Mouse (Mus musculus) erythroid progenitor cell, adult 5-6 weeks (primary cell): Measurements from ENCODE around the gene Aprt. TPM values are rescaled to one million over a fixed set of nuclear protein-coding genes. Genes with fewer than 3 reads are reported as not detected.

Experiments
- ATAC-seq: replicated peaks from 2 replicates; pipeline ENCODE4 v1.8.0; 2016; ENCODE audit warnings: moderate number of reproducible peaks, mild to moderate bottlenecking, moderate TSS enrichment, inconsistent platforms; ENCODE audit not compliant: poor library complexity, low FRiP score, severe bottlenecking
- total RNA-seq, 2 experiments: library from RNA; stranded (forward) in 1 of 2; stranded (reverse) in 1 of 2; fragments of 150-400 nt in 1 of 2; fragments of 186-747, 209-891 nt in 1 of 2; gene quantifications; 2 replicates each; pipeline versions ENCODE4 v1.2.3 to v1.2.4; 2015 to 2017; ENCODE audit warnings: low replicate concordance in 2 of 2

Gene Aprt
- 39.4 and 53.7 TPM in 2 replicates for total RNA-seq (2015; ENCODE audit: low replicate concordance)
- total RNA-seq (2017; ENCODE audit: low replicate concordance), result 12.3 and 15.5 TPM in 2 replicates

GRCm38 (mm10) chr8:122576648-122577022 is at the start of gene Aprt:
Aprt (minus strand) TSS chr8:122576909.
- peak; percentile 88 for ATAC-seq

GRCm38 (mm10) chr8:122625811-122626210 is 49.1 kb upstream of the Aprt start:
- ATAC-seq, result no peak

- ATAC-seq, result no peak
Measured at GRCm38 (mm10) chr8:122624653-122625052, 47.9 kb upstream of the Aprt start.

- ATAC-seq, result no peak
Measured at GRCm38 (mm10) chr8:122623844-122624642, 47.3 kb upstream of the Aprt start.

- ATAC-seq, result no peak
Measured at GRCm38 (mm10) chr8:122622727-122623126, 46.0 kb upstream of the Aprt start, which contains the start of gene Pabpn1l. Pabpn1l (minus strand) TSS chr8:122622739.

- ATAC-seq, result no peak
Measured at GRCm38 (mm10) chr8:122620446-122620845, 43.7 kb upstream of the Aprt start.

GRCm38 (mm10) chr8:122618660-122619378 is 42.1 kb upstream of the Aprt start:
- ATAC-seq, result peak; percentile 84

- peak; percentile 53 for ATAC-seq
Measured at GRCm38 (mm10) chr8:122617947-122618546, 41.3 kb upstream of the Aprt start.

GRCm38 (mm10) chr8:122616181-122616905 is 39.6 kb upstream of the Aprt start:
- no peak for ATAC-seq

GRCm38 (mm10) chr8:122611295-122612133 is 34.8 kb upstream of the Aprt start, which contains the start of the genes Galns and Trappc2l:
Galns (minus strand) TSS chr8:122611463.
Trappc2l (plus strand) TSS chr8:122611640.
- peak; percentile 93 for ATAC-seq

GRCm38 (mm10) chr8:122610612-122611277 is 34.0 kb upstream of the Aprt start:
- ATAC-seq, result peak; percentile 23

GRCm38 (mm10) chr8:122610209-122610608 is 33.5 kb upstream of the Aprt start:
- no peak for ATAC-seq

- ATAC-seq, result no peak
Measured at GRCm38 (mm10) chr8:122606810-122607209, 30.1 kb upstream of the Aprt start.

GRCm38 (mm10) chr8:122605367-122605766 is 28.7 kb upstream of the Aprt start:
- ATAC-seq, result no peak

GRCm38 (mm10) chr8:122604640-122605039 is 27.9 kb upstream of the Aprt start:
- ATAC-seq, result no peak

GRCm38 (mm10) chr8:122600666-122601065 is 24.0 kb upstream of the Aprt start:
- ATAC-seq, result no peak

- ATAC-seq, result no peak
Measured at GRCm38 (mm10) chr8:122596031-122596430, 19.3 kb upstream of the Aprt start.

- no peak for ATAC-seq
Measured at GRCm38 (mm10) chr8:122593783-122594507, 17.2 kb upstream of the Aprt start.
